Comparison of ENCODE assay signal across 11 mouse cellular contexts in genomic region chr1:161718254-161718653, GRCm38 (mm10).
DNase-seq lines count a peak whose midpoint lies in the region; ATAC-seq lines count a peak whose summit lies in the region.
"Had no signal": no experiment of that assay in that cellular context is flagged by ENCODE, and none has a peak within 500 bp of the region (broad histone marks: within the 10 kb centered on the region; RNA-seq: fewer than 3 reads in every experiment).

No protein-coding gene starts in this region.

- intact Hi-C loops in heart, postnatal 25 days (cut with DNase I), result no loop called here

- 25% methylated on average over 5 of the region's 5 CpGs for WGBS in heart, embryonic 10.5 days
- WGBS in liver, embryonic 13.5 days (ENCODE audit: insufficient replicate concordance), result 10% methylated on average over 5 of the region's 5 CpGs
- 86% methylated on average over 5 of the region's 5 CpGs for WGBS in forebrain, embryonic 14.5 days
- WGBS in hindbrain, embryonic 10.5 days, result 69% methylated on average over 5 of the region's 5 CpGs

- peak; percentile 53; the same call in 1 of the 2 replicates for ATAC-seq in liver, embryonic 13.5 days (ENCODE audit: low read depth)
- no peak for ATAC-seq in forebrain, embryonic 14.5 days

- no peaks in the 10 kb centered on the region for H3K36me3 ChIP-seq in heart, embryonic 10.5 days
- no peaks in the 10 kb centered on the region for H3K36me3 ChIP-seq in liver, embryonic 13.5 days
- no peaks in the 10 kb centered on the region for H3K36me3 ChIP-seq in forebrain, embryonic 14.5 days (ENCODE audit: control insufficient read depth, insufficient read depth, low read length)
- H3K36me3 ChIP-seq in hindbrain, embryonic 10.5 days, result no peaks in the 10 kb centered on the region
- H3K36me3 ChIP-seq: hindbrain, embryonic 13.5 days had no signal

- DNase-seq in heart, embryonic 10.5 days (ENCODE audit: low spot score), result peak; percentile 85
- DNase-seq in heart, postnatal 25 days (ENCODE audit: low spot score), result no peak
- DNase-seq in kidney, postnatal 10 days, result peak; percentile 25
- DNase-seq in kidney, postnatal 25 days, result no peak
- DNase-seq in adrenal gland, postnatal 25 days, result peak; percentile 9
- no peak for DNase-seq in liver, embryonic 13.5 days
- no peak for DNase-seq in forebrain, embryonic 14.5 days (ENCODE audit: low spot score)
- no peak for DNase-seq in hindbrain, embryonic 10.5 days (ENCODE audit: low spot score)
- DNase-seq: cerebellum, adult 18-20 months; lung, postnatal 10 days had no signal

- H3K4me2 ChIP-seq in liver, embryonic 13.5 days, result no peak overlapping the region
- H3K4me2 ChIP-seq in forebrain, embryonic 14.5 days (ENCODE audit: low read length), result no peak overlapping the region
- H3K4me2 ChIP-seq: hindbrain, embryonic 13.5 days had no signal

- H3K27me3 ChIP-seq in heart, embryonic 10.5 days (ENCODE audit: insufficient read depth, poor library complexity, severe bottlenecking), result no peaks in the 10 kb centered on the region
- H3K27me3 ChIP-seq in liver, embryonic 13.5 days, result no peaks in the 10 kb centered on the region
- no peaks in the 10 kb centered on the region for H3K27me3 ChIP-seq in forebrain, embryonic 14.5 days (replicated peaks; ENCODE audit: control insufficient read depth, insufficient read depth, low read length)
- H3K27me3 ChIP-seq in hindbrain, embryonic 10.5 days (ENCODE audit: insufficient read depth, poor library complexity, severe bottlenecking), result no peaks in the 10 kb centered on the region
- H3K27me3 ChIP-seq: hindbrain, embryonic 13.5 days had no signal

- no peaks in the 10 kb centered on the region for H3K9me3 ChIP-seq in heart, embryonic 10.5 days
- H3K9me3 ChIP-seq in liver, embryonic 13.5 days (replicated peaks), result no peaks in the 10 kb centered on the region
- no peaks in the 10 kb centered on the region for H3K9me3 ChIP-seq in forebrain, embryonic 14.5 days (replicated peaks; ENCODE audit: control insufficient read depth, low read length)
- no peaks in the 10 kb centered on the region for H3K9me3 ChIP-seq in hindbrain, embryonic 10.5 days
- H3K9me3 ChIP-seq: hindbrain, embryonic 13.5 days had no signal

- peak overlapping the region; percentile 62 for H3K27ac ChIP-seq in heart, embryonic 10.5 days
- H3K27ac ChIP-seq in liver, embryonic 13.5 days, result no peak overlapping the region
- no peak overlapping the region for H3K27ac ChIP-seq in forebrain, embryonic 14.5 days (ENCODE audit: low read depth, low read length)
- H3K27ac ChIP-seq in hindbrain, embryonic 10.5 days, result no peak overlapping the region
- H3K27ac ChIP-seq: hindbrain, embryonic 13.5 days had no signal

- no peak overlapping the region for H3K9ac ChIP-seq in liver, embryonic 13.5 days
- H3K9ac ChIP-seq in forebrain, embryonic 14.5 days (ENCODE audit: low read length), result no peak overlapping the region
- H3K9ac ChIP-seq: hindbrain, embryonic 13.5 days had no signal

- peaks cover 18% of the 10 kb centered on the region for H3K4me1 ChIP-seq in heart, embryonic 10.5 days
- H3K4me1 ChIP-seq in liver, embryonic 13.5 days (replicated peaks), result 0 out of 2 replicates have a peak, but pooled peaks cover 10% of the 10 kb centered on the region
- H3K4me1 ChIP-seq in forebrain, embryonic 14.5 days (ENCODE audit: control insufficient read depth, insufficient read depth, low read length), result no peaks in the 10 kb centered on the region
- H3K4me1 ChIP-seq in hindbrain, embryonic 10.5 days (replicated peaks), result no peaks in the 10 kb centered on the region
- H3K4me1 ChIP-seq: hindbrain, embryonic 13.5 days had no signal

- H3K4me3 ChIP-seq in heart, embryonic 10.5 days, result no peak overlapping the region
- H3K4me3 ChIP-seq in liver, embryonic 13.5 days (replicated peaks), result no peak overlapping the region
- H3K4me3 ChIP-seq in forebrain, embryonic 14.5 days (ENCODE audit: low read depth, low read length), result no peak overlapping the region
- no peak overlapping the region for H3K4me3 ChIP-seq in hindbrain, embryonic 10.5 days
- H3K4me3 ChIP-seq: hindbrain, embryonic 13.5 days had no signal

Comparison
In these comparisons a context has a peak if more than half of its experiments do, and no peak if none do; other contexts are left out.
1. DNase-seq: peak in heart, embryonic 10.5 days (single experiment), kidney, postnatal 10 days (single experiment) and adrenal gland, postnatal 25 days (single experiment); none in heart, postnatal 25 days (single experiment), kidney, postnatal 25 days (0 of 2), liver, embryonic 13.5 days (single experiment), forebrain, embryonic 14.5 days (single experiment) and hindbrain, embryonic 10.5 days (single experiment).